Mouse (Mus musculus) testis, adult 2 months (tissue): ENCODE measurements around the gene Yap1.

Experiments
- CTCF ChIP-seq: fragments of 200-500 bp; IDR thresholded peaks from 2 replicates; pipeline ENCODE4 v1.5.1; 2012; ENCODE audit warnings: low read depth, mild to moderate bottlenecking, inconsistent platforms, low read length, moderate library complexity; ENCODE audit not compliant: control insufficient read depth, insufficient read depth, insufficient replicate concordance
- POLR2A ChIP-seq: fragments of 200-500 bp; IDR thresholded peaks from 2 replicates; pipeline ENCODE4 v1.6.1; 2012; ENCODE audit warnings: low read depth, mild to moderate bottlenecking, inconsistent platforms, low read length, moderate library complexity; ENCODE audit not compliant: control insufficient read depth

GRCm38 (mm10) chr9:7961366-7962160 lies 42.8 kb downstream of the Yap1 start:
- no peak for TF ChIP-seq CTCF
- TF ChIP-seq POLR2A: no peak
